Mouse (Mus musculus): Measurements from ENCODE around the gene Slc36a3.

Gene Slc36a3

GRCm38 (mm10) chr11:55151608-55152007 is at the start of gene Slc36a3:
Gene Slc36a3, minus strand, starts transcription at chr11:55151708.
- DNase-seq (ENCODE audit: extremely low read depth, low read depth, low spot score) = no peak

- no peak for DNase-seq (ENCODE audit: extremely low read depth, low read depth, low spot score)
Measured at GRCm38 (mm10) chr11:55197740-55198510, 46.4 kb upstream of the Slc36a3 start.

GRCm38 (mm10) chr11:55197086-55197485 is 45.6 kb upstream of the Slc36a3 start:
- DNase-seq (ENCODE audit: extremely low read depth, low read depth, low spot score) = no peak

- no peak for DNase-seq (ENCODE audit: extremely low read depth, low read depth, low spot score)
Measured at GRCm38 (mm10) chr11:55190216-55190615, 38.7 kb upstream of the Slc36a3 start.

GRCm38 (mm10) chr11:55187777-55188176 is 36.3 kb upstream of the Slc36a3 start:
- DNase-seq (ENCODE audit: extremely low read depth, low read depth, low spot score) = no peak

- DNase-seq (ENCODE audit: extremely low read depth, low read depth, low spot score) = no peak
Measured at GRCm38 (mm10) chr11:55187292-55187691, 35.8 kb upstream of the Slc36a3 start.

- DNase-seq (ENCODE audit: extremely low read depth, low read depth, low spot score) = no peak
Measured at GRCm38 (mm10) chr11:55184733-55185291, 33.3 kb upstream of the Slc36a3 start, which contains the start of gene Slc36a2. Gene Slc36a2, minus strand, starts transcription at chr11:55185077.

- no peak for DNase-seq (ENCODE audit: extremely low read depth, low read depth, low spot score)
Measured at GRCm38 (mm10) chr11:55184246-55184645, 32.7 kb upstream of the Slc36a3 start.

- DNase-seq (ENCODE audit: extremely low read depth, low read depth, low spot score) = no peak
Measured at GRCm38 (mm10) chr11:55183124-55183523, 31.6 kb upstream of the Slc36a3 start.

- no peak for DNase-seq (ENCODE audit: extremely low read depth, low read depth, low spot score)
Measured at GRCm38 (mm10) chr11:55179856-55180255, 28.3 kb upstream of the Slc36a3 start.

GRCm38 (mm10) chr11:55178830-55179229 is 27.3 kb upstream of the Slc36a3 start:
- DNase-seq (ENCODE audit: extremely low read depth, low read depth, low spot score) = peak; percentile 75

- DNase-seq (ENCODE audit: extremely low read depth, low read depth, low spot score) = no peak
Measured at GRCm38 (mm10) chr11:55170501-55170900, 19.0 kb upstream of the Slc36a3 start.

- no peak for DNase-seq (ENCODE audit: extremely low read depth, low read depth, low spot score)
Measured at GRCm38 (mm10) chr11:55168914-55169313, 17.4 kb upstream of the Slc36a3 start.

GRCm38 (mm10) chr11:55168504-55168903 is 17.0 kb upstream of the Slc36a3 start:
- DNase-seq (ENCODE audit: extremely low read depth, low read depth, low spot score) = no peak

- DNase-seq (ENCODE audit: extremely low read depth, low read depth, low spot score) = no peak
Measured at GRCm38 (mm10) chr11:55165748-55166147, 14.2 kb upstream of the Slc36a3 start.

GRCm38 (mm10) chr11:55164723-55165122 is 13.2 kb upstream of the Slc36a3 start:
- no peak for DNase-seq (ENCODE audit: extremely low read depth, low read depth, low spot score)

GRCm38 (mm10) chr11:55162670-55163069 is 11.2 kb upstream of the Slc36a3 start:
- no peak for DNase-seq (ENCODE audit: extremely low read depth, low read depth, low spot score)

- no peak for DNase-seq (ENCODE audit: extremely low read depth, low read depth, low spot score)
Measured at GRCm38 (mm10) chr11:55158785-55159359, 7.4 kb upstream of the Slc36a3 start.

- no peak for DNase-seq (ENCODE audit: extremely low read depth, low read depth, low spot score)
Measured at GRCm38 (mm10) chr11:55155070-55155421, 3.5 kb upstream of the Slc36a3 start.

GRCm38 (mm10) chr11:55154398-55155069 is 3.0 kb upstream of the Slc36a3 start:
- DNase-seq (ENCODE audit: extremely low read depth, low read depth, low spot score) = no peak

GRCm38 (mm10) chr11:55148461-55148860 is 3.0 kb downstream of the Slc36a3 start:
- DNase-seq (ENCODE audit: extremely low read depth, low read depth, low spot score) = no peak

GRCm38 (mm10) chr11:55147423-55147822 is 4.1 kb downstream of the Slc36a3 start:
- DNase-seq (ENCODE audit: extremely low read depth, low read depth, low spot score) = no peak

All from fat pad, adult 2 months (tissue).